Mouse (Mus musculus): ENCODE results near the gene Bhmt2. TPM values are rescaled to one million over a fixed set of nuclear protein-coding genes. Genes with fewer than 3 reads are reported as not detected.
A peak's percentile ranks its signal among the peaks of the same experiment; 100 is the strongest.

Bhmt2 gene
- 0.06 TPM in 1 of 2 replicates, not detected in the other for polyA plus RNA-seq (2015; fragmentation: Nextera tagmentation; extraction: Ambion mirVana)

- Histone ChIP-seq H3K4me1 (no peaks in the 10 kb centered on the region), H3K27ac (no peak within 1 kb of the TSS), H3K36me3 (replicated peaks) (no peaks in the 10 kb centered on the region), H3K4me2 (peak within 1 kb of the TSS; percentile 22), H3K27me3 (replicated peaks) (peaks cover 4% of the 10 kb centered on the region; the same call in 1 of the 2 replicates), H3K9ac (no peak within 1 kb of the TSS), H3K9me3 (no peaks in the 10 kb centered on the region), H3K4me3 (no peak within 1 kb of the TSS)
- WGBS, result 8% methylated on average over 31 of the region's 31 CpGs
- 0 out of 2 replicates have a peak, but pooled peaks have one; percentile 27 for ATAC-seq (replicated peaks)
Measured at GRCm38 (mm10) chr13:93674131-93674561, at the start of gene Bhmt2, which contains the start of gene Dmgdh. TSS of gene Bhmt2 (minus strand) at chr13:93674302. TSS of gene Dmgdh (plus strand) at chr13:93674433.

DNA sequence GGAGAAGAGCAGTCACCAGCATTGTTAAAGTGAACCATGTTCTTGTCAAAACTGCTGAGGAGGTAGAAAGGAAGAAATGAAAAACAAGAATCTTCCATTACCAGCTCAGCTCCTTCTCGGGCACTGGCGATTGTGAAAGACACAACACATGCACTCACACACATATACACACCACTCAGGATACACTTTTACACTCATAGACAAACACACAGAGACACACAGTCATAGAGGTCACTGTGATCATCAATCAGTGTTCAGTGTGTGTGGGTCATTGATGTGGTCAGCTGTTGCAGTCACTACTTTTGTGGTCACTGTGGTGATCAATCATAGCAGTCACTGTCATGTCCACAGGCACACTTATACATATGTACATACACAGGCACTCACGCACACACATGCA lies 49.4 kb upstream of the Bhmt2 start:
- no peak for ATAC-seq (replicated peaks)
- no peaks in the 10 kb centered on the region for H3K4me1 ChIP-seq
- no peak overlapping the region for H3K4me2 ChIP-seq
- no peaks in the 10 kb centered on the region for H3K36me3 ChIP-seq (replicated peaks)
- H3K9ac ChIP-seq, result no peak overlapping the region
- H3K4me3 ChIP-seq, result no peak overlapping the region
- no peaks in the 10 kb centered on the region for H3K27me3 ChIP-seq (replicated peaks)
- H3K9me3 ChIP-seq, result no peaks in the 10 kb centered on the region
- no peak overlapping the region for H3K27ac ChIP-seq
- WGBS, result 89% methylated on average over 3 of the region's 3 CpGs

- H3K4me2 ChIP-seq, result no peak overlapping the region
- no peaks in the 10 kb centered on the region for H3K27me3 ChIP-seq (replicated peaks)
- no peak overlapping the region for H3K9ac ChIP-seq
- no peaks in the 10 kb centered on the region for H3K4me1 ChIP-seq
- ATAC-seq (replicated peaks), result no peak
- no peaks in the 10 kb centered on the region for H3K9me3 ChIP-seq
- WGBS, result 75% methylated on average over 4 of the region's 4 CpGs
- H3K36me3 ChIP-seq (replicated peaks), result no peaks in the 10 kb centered on the region
- no peak overlapping the region for H3K4me3 ChIP-seq
- no peak overlapping the region for H3K27ac ChIP-seq
Measured at GRCm38 (mm10) chr13:93721916-93722315, 47.8 kb upstream of the Bhmt2 start.

GRCm38 (mm10) chr13:93718948-93719347 lies 44.8 kb upstream of the Bhmt2 start:
- Histone ChIP-seq H3K27me3 (replicated peaks) (no peaks in the 10 kb centered on the region), H3K9ac (no peak overlapping the region), H3K4me3 (no peak overlapping the region), H3K4me2 (peak overlapping the region; percentile 26), H3K27ac (no peak overlapping the region), H3K36me3 (replicated peaks) (no peaks in the 10 kb centered on the region), H3K4me1 (no peaks in the 10 kb centered on the region), H3K9me3 (no peaks in the 10 kb centered on the region)
- WGBS, result 2% methylated on average over 7 of the region's 7 CpGs
- ATAC-seq (replicated peaks), result no peak

DNA sequence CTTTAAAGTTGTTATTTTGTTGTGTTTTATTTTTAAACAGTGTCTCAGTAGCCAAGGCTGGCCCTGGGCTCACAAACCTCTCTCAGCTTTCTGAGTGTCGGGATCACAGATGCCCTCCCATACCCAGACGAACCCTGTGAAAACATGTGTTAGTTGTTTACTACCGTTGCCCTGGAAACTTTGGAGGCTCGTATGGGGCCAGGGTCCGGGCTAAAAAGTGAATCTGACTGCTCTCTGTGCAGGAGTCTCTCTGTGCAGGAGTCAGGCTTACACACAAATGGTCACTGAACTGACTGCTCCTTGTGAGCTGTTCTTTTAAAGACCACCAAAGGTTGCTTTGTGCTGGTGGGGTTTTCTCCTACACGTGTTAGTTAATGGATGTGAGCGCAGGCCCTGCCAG lies 43.0 kb upstream of the Bhmt2 start:
- no peaks in the 10 kb centered on the region for H3K4me1 ChIP-seq
- no peaks in the 10 kb centered on the region for H3K36me3 ChIP-seq (replicated peaks)
- H3K4me3 ChIP-seq, result no peak overlapping the region
- no peak overlapping the region for H3K27ac ChIP-seq
- no peaks in the 10 kb centered on the region for H3K9me3 ChIP-seq
- ATAC-seq (replicated peaks), result no peak
- 43% methylated on average over 7 of the region's 7 CpGs for WGBS
- H3K9ac ChIP-seq, result no peak overlapping the region
- no peaks in the 10 kb centered on the region for H3K27me3 ChIP-seq (replicated peaks)
- H3K4me2 ChIP-seq, result no peak overlapping the region

DNA sequence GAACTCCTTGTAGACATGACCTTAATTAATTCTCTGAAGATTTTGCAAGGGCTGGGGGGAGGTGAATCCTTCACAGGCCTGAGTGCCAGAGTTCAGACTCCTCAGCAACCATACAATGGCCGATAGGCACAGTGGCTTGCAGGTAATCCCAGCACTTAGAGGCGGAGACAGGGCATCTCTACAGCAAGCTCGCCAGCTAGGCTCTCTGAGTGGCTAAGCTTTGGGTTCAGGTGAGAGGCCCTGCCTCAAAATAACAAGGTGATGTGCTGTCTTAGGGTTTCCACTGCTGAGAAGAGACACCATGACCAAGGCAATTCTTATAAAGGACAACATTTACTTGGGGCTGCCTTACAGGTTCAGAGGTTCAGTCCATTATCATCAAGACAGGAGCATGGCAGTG lies 39.7 kb upstream of the Bhmt2 start:
- Histone ChIP-seq H3K36me3 (replicated peaks) (no peaks in the 10 kb centered on the region), H3K9me3 (no peaks in the 10 kb centered on the region), H3K27ac (no peak overlapping the region), H3K4me1 (no peaks in the 10 kb centered on the region), H3K4me2 (no peak overlapping the region), H3K27me3 (replicated peaks) (no peaks in the 10 kb centered on the region), H3K4me3 (no peak overlapping the region), H3K9ac (no peak overlapping the region)
- ATAC-seq (replicated peaks), result no peak
- WGBS, result 92% methylated on average over 3 of the region's 3 CpGs

DNA sequence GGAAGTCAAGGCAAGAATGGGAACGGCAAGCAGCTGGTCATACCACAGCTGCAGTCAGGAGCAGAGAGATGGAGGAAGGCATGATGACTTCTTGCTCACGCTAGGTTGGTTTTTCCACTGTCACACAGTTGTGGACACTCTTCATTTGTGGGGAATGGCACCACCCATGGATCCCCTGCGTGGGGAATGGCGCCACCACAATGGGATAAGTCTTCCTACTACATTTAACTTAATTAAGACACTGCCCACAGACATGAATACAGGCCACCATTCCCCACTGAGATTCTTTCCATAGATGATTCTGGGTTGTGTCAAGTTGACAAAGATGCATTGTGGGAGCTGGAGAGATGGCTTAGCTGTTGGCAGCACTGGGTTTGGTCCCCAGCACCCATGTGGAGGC lies 38.3 kb upstream of the Bhmt2 start:
- 91% methylated on average over 4 of the region's 4 CpGs for WGBS
- Histone ChIP-seq H3K9ac (no peak overlapping the region), H3K36me3 (replicated peaks) (no peaks in the 10 kb centered on the region), H3K27ac (no peak overlapping the region), H3K27me3 (replicated peaks) (no peaks in the 10 kb centered on the region), H3K9me3 (no peaks in the 10 kb centered on the region), H3K4me1 (no peaks in the 10 kb centered on the region), H3K4me2 (no peak overlapping the region), H3K4me3 (no peak overlapping the region)
- no peak for ATAC-seq (replicated peaks)

GRCm38 (mm10) chr13:93711226-93711625 lies 37.1 kb upstream of the Bhmt2 start:
- WGBS, result 94% methylated on average over 4 of the region's 4 CpGs
- no peak for ATAC-seq (replicated peaks)
- no peaks in the 10 kb centered on the region for H3K4me1 ChIP-seq
- no peak overlapping the region for H3K4me2 ChIP-seq
- no peaks in the 10 kb centered on the region for H3K9me3 ChIP-seq
- H3K27me3 ChIP-seq (replicated peaks), result no peaks in the 10 kb centered on the region
- no peak overlapping the region for H3K27ac ChIP-seq
- H3K36me3 ChIP-seq (replicated peaks), result no peaks in the 10 kb centered on the region
- H3K9ac ChIP-seq, result no peak overlapping the region
- H3K4me3 ChIP-seq, result no peak overlapping the region

- no peak for ATAC-seq (replicated peaks)
- Histone ChIP-seq H3K27me3 (replicated peaks) (no peaks in the 10 kb centered on the region), H3K4me1 (no peaks in the 10 kb centered on the region), H3K27ac (no peak overlapping the region), H3K4me2 (no peak overlapping the region), H3K9ac (no peak overlapping the region), H3K9me3 (no peaks in the 10 kb centered on the region), H3K36me3 (replicated peaks) (no peaks in the 10 kb centered on the region), H3K4me3 (no peak overlapping the region)
- 90% methylated on average over 4 of the region's 4 CpGs for WGBS
Measured at GRCm38 (mm10) chr13:93710325-93710724, 36.2 kb upstream of the Bhmt2 start.

DNA sequence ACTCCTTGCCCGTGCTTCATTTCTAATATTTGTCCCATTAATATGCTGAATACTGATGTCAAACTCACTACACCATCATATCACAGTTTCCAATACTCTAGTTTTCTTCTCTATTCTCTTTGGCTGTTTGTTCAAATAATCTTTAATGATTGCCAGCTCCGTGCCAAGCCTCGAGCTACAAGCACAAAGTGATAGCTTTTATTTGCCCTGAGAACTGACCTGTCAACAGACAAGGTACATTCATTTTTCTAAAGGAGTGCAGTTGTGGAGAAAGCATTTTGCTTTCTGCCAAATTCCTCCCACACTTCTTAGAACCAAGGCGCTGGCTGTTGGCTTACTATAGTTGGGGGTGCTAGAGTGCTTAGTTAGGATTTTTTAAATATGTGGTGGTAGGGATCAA lies 33.2 kb upstream of the Bhmt2 start:
- Histone ChIP-seq H3K9me3 (no peaks in the 10 kb centered on the region), H3K36me3 (replicated peaks) (no peaks in the 10 kb centered on the region), H3K4me3 (no peak overlapping the region), H3K4me2 (no peak overlapping the region), H3K27ac (no peak overlapping the region), H3K27me3 (replicated peaks) (no peaks in the 10 kb centered on the region), H3K4me1 (no peaks in the 10 kb centered on the region), H3K9ac (no peak overlapping the region)
- no peak for ATAC-seq (replicated peaks)
- WGBS, result 78% methylated on average over 4 of the region's 4 CpGs

DNA sequence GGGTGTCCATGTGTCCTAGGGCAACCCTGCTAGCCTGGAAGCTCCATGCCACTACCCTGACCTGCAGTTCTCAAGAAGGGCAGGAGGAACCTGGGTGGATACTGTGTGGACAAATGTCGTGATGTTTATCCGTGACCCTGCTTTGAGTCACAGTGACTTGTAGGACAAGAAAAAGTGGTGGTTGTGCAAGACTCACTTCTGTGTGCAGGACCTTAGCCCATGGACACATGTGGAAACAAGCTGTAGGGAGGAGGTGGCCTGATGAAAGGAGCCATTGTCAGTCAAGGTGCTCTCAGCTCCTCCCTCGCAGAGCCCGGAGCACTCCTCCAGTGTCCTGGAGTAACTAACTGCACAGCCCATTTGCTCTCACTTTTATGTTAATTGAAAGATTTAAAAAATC lies 31.6 kb upstream of the Bhmt2 start:
- Histone ChIP-seq H3K4me2 (no peak overlapping the region), H3K4me3 (no peak overlapping the region), H3K9me3 (no peaks in the 10 kb centered on the region), H3K36me3 (replicated peaks) (no peaks in the 10 kb centered on the region), H3K27me3 (replicated peaks) (no peaks in the 10 kb centered on the region), H3K4me1 (no peaks in the 10 kb centered on the region), H3K9ac (no peak overlapping the region), H3K27ac (no peak overlapping the region)
- WGBS, result 83% methylated on average over 4 of the region's 4 CpGs
- no peak for ATAC-seq (replicated peaks)

DNA sequence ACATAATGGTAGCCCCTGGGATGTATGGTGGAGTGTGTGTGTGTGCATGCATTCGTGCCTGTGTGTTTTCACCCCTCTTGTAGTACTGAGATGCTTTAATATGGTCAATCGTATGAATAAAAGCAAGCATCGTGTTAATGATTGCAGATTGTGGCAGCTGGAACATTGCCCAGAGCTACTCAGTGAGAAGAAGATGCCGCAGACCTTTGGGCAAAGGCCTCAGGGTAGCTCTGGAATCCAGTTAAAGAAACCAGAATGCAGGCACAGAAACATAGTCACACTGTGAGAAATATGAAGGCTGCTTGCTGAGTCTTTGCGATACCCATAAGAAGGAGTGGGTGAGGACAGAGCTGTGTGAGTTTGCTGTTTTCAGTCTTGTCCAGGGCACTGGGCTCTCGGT lies 24.8 kb upstream of the Bhmt2 start:
- Histone ChIP-seq H3K4me3 (no peak overlapping the region), H3K36me3 (replicated peaks) (no peaks in the 10 kb centered on the region), H3K9me3 (no peaks in the 10 kb centered on the region), H3K27ac (no peak overlapping the region), H3K4me2 (no peak overlapping the region), H3K27me3 (replicated peaks) (no peaks in the 10 kb centered on the region), H3K4me1 (no peaks in the 10 kb centered on the region), H3K9ac (no peak overlapping the region)
- ATAC-seq (replicated peaks), result no peak
- WGBS, result 66% methylated on average over 6 of the region's 6 CpGs

DNA sequence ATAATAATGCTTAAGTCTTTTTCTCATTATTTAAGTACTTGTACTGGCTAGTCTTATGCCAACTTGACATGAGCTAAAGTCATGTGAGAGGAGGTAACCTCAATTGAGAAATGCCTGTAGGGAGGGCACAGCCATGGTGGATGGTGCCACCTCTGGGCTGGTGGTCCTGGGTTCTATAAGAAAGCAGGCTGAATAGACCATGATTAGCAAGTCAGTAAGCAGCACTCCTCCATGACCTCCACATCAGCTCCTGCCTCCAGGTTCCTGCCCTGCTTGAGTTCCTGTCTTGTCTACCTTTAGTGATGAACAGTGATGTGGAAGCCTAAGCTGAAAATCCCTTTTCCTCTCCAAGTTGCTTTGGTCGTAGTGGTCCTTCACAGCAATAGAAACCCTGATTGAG lies 16.7 kb upstream of the Bhmt2 start:
- ATAC-seq (replicated peaks), result no peak
- no peak overlapping the region for H3K4me3 ChIP-seq
- H3K4me2 ChIP-seq, result no peak overlapping the region

More for the DNA sequence above, 16.7 kb upstream of the Bhmt2 start:
- H3K27me3 ChIP-seq (replicated peaks), result no peaks in the 10 kb centered on the region
- WGBS, result 87% methylated on average over 1 of the region's 1 CpGs
- H3K9me3 ChIP-seq, result no peaks in the 10 kb centered on the region
- no peaks in the 10 kb centered on the region for H3K4me1 ChIP-seq
- H3K36me3 ChIP-seq (replicated peaks), result no peaks in the 10 kb centered on the region
- H3K9ac ChIP-seq, result no peak overlapping the region
- no peak overlapping the region for H3K27ac ChIP-seq

All from midbrain, embryonic 15.5 days (tissue).